Mouse (Mus musculus): ENCODE results near the gene Fscn1.

Fscn1 gene

DNA sequence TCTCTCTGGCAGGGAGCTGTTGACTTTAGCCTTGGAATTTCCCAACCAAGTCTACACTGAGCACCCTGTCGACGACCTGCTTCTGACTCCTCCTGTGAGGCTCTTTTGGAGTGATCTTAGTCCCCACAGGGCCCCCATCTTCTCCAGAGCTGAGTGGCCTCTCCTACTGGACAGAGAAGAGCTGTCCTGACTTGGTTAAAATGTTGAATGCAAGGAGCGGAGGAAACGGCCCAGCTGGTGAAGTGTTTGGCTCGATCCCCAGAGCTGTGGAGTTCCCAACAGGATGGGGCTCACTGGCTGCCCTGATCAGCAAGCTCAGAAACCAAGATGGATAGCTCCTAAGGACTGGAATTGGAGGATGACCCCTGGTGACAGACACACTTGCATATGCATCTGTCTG lies 16.4 kb downstream of the Fscn1 start:
- peak; percentile 58 to 67 for DNase-seq

DNA sequence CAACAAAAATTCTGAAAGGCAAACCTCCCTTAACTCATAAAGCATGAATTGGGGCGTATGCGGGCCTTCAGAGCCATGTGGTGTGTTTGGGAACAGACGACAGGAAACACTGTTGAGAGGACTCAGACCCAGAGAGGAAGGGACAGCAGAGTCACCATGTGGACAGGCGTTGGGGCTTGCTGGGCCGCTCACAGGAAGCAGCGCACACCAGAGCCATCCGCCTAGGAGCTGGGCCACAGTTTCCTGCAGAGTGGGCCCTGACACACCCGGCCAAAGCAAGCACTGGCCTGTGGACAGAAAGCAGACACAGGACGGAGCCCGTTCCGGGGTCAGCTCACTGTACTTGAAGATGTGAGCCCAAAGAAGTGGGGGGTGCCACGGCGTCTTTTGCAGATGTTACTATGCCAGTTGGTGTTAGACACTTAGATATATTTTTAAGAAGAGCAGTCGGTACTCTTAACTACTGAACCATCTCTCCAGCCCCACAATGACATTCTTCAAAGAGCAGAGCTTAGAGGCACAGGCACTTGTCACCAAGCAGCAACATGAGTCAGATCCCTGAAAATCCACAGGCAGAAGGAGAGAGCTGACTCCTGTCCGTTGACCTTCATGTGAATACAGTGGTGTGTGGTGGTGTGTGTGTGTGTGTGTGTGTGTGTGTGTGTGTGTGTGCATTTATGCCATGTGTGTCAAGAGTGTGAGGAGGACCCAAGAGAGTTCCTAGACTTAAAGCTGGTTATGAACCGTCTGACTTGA lies 22.1 kb downstream of the Fscn1 start:
- DNase-seq = no peak

DNA sequence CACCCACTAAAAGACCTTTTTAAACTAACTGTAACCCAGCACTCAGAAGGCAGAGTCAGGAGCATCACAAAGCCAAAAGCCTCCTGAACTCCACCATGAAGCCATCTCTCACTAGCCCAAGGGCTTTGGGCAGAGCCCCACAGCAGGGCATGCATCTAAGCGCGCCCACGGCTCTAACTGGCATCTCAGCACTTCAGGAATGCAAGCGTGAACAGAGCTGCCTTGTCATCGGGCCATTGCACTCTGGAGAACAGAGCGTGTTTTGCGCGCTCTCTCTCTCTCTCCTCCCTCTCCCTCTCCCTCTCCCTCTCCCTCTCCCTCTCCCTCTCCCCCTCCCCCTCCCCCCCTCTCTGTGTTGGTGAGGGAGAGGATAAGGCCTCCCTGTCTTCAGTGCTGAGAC lies 23.0 kb downstream of the Fscn1 start:
- no peak for DNase-seq

DNA sequence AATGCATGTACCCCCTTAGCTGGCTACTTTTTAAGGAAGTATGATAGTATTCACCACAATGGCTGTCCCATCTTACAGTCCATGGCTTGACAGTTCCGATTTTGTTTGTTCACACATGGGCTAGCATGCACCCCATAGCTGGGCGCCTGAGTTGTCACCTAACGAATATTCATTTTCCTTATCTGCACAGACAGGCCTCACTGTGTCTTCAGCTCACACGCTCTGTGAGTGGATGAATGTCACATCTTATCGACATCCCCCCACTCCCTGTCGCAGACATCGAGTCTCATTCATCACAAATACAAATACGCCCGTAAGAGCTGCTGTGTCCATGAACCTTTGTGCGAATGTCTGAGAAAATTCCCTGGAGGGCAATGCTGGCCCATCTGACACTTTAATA lies 24.1 kb downstream of the Fscn1 start:
- no peak for DNase-seq

DNA sequence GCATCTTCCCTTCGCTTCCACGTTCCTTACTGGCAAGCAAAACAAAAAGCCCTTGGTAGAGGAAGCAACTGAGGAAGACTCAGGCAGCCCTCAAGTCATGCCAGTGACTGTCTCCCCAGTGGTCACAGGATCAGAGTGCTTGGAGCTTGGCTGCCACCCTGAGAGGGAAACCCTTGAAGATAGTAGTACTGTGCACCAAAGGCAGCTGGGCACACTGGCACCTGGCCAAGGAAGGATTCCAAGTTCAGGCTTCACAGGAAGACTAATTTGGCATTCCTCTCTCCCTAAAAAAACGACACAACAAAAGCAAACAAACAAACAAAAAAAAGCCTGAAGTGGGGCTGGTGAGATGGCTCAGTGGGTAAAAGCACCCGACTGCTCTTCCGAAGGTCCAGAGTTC lies 28.4 kb downstream of the Fscn1 start:
- DNase-seq = peak; percentile 88 to 89

DNA sequence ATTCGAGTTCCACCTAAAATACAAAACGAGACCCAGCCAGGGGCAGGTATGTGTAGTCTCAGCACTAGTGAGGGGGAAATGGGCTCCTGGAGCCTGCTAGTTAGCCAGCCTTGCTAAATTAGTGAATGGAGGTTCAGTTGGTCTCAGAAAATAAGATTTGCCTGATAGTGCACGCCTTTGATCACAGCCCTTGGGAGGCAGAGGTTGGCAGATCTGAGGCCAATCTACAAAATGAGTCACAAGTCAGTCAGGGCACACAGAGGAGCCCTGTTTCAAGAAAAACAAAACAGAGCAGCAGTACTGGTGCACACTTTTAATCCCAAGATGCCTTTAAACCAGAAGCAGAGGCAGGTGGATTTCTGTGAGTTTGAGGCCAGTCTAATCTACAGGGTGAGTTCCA lies 29.0 kb downstream of the Fscn1 start:
- DNase-seq = no peak

DNA sequence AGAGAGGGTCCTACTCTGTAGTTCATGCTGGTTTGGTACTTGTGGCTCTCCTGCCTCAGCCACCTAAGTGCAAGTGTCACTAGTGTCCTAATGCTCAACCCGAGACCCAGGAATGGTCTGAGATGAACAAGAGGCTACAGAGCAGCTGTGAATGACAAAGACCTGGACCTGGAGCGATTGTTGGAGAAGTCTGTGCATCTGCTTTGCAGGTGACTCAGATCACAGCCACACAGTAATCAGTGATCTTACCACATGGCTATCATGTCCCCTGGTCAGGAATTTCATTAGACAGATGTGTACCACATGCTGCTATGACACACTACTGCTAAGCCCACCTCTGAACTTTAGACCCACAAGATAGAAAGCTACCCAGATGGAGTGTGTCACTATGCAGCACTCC lies 34.6 kb downstream of the Fscn1 start:
- no peak for DNase-seq

DNA sequence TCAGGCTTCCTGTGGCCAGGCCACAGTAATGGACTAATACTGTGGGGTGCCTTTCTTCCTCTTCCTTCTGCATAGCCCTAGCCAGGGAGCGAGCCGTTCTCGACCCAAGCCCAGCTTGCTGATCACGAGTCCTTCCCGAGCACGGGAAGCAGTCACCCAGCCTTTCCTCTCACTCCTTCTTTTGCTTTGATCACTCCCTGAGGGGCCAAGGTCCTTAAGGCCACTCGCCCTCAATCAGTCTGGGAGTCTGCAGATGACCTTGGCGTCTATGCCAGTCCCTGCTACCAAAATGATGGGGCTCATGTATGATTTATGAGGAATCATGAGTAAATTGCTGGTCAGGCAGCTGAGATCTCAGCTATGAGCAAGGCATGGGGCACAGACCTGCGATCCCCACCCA lies 37.4 kb downstream of the Fscn1 start:
- DNase-seq = no peak

DNA sequence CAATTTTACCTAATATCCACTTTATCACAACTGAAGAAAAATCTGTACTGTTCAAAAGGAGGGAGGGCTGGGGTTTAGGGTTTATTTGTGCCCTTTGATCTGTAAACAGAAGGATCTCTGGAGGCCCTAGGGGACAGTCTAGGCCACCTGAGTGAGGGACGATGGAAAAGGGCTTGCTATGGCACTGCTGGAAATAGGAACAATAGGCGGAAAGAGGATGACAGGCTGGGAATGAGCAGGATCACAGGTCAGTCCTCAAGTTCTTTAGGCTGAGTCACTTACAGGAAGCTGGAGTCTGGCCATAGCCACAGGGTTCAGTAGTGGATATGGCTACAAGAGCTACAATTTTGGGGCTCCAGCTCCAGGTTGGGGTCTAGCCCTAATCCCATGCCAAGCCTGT lies 38.0 kb downstream of the Fscn1 start:
- DNase-seq = no peak

DNA sequence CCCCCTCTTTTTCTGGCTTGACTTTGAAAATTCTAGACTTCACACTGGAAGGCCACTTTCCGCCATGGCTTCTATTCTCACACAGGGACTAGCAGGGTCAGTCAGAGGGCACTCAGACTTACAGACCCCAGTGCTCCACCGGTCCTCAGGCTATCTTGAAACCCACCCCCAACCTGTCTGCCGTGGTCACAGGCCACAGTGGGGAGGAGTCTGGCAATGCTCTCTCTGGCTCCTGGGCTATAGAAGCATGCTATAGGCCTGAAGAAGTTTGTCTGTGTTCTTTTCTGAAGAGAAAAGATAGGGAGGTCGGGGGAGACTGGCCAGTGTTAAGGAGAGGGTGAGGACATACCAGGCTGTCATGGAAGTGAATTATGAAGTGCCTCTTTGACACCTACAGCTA lies 39.9 kb downstream of the Fscn1 start:
- DNase-seq = no peak

DNA sequence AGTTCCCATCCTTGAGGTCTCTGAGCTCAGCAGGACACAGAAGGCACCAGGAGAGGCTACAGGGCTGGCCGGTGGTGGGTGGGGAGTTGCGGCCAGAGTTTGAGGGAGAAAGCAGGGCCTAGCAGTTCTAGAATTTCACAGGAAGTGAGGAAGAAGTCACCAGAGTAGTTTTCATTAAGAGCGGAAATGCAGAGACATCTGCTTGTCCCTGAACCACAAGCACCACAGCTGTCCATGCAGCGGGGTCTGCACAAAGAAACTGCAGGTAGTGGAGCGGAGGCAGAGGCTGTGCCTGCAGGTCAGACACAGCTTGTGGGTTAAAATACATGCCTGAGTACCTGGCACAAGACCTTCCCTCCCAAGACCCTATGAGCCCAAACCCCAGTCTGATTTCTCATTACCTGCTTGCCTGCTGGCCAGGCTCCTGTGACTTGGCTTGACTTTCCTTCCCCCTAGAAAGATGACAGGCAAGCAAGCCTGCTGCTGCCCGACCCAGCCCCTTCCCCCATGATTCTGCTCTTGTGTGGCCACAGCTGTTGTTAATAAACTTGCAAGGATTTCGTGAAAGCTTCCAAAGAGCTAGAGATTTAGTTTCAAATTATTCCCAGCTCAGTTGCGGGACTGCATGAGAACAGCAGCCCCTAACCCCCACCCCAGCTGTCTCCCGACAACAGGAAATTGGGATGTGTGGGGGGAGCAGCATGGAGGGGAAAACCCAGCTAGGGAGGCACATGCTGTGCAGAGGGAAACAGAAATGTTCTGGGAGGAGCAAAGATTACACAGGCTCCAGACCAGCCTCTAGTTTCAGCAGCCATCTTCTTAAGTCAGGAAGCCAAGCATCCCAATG lies 40.7 kb downstream of the Fscn1 start:
- peak; percentile 18 to 46 for DNase-seq

DNA sequence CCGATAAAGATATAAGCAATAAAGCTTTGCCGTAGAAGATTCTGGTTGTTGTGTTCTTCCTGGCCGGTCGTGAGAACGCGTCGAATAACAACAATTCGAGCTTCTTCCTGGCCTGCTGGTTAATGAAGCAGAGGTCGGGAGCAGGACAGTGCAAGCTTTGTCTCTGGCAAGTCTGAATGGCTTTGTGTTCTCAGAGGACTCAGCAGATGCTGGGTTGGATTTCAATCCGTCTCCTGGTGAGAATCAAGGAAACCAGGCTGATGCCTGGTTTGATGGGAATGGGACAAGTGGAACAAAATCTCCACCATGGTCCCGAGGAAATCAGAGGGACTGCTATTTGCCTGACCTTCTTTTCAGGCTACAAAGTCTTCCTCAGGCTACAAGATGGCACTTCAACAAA lies 49.2 kb downstream of the Fscn1 start:
- DNase-seq = peak; percentile 27 to 36

DNA sequence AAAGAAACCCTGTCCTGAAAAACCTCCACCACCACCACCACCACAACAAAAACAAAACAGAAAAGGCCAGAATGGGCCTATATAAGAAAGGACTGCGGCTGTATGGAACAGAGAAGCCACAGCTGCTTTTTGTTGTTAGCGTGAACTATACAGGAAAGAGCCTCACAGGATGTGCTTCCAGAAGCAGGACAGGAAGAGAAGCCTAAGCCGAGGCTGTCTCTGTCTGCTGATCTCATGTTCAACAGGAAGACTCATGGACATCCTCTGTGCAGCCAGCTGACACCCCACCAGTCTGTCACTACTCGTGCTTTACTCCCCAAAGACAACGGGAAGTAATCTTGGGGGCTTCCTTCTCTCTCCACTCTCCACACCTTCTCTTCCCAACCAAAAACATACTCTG lies 57.3 kb downstream of the Fscn1 start:
- DNase-seq = no peak

Measured in cerebellum, postnatal 10 days (tissue).